Mouse (Mus musculus): ENCODE data around the gene Gm20767.
"Not testable (repeated sequence)": the region's sequence is repeated elsewhere in the genome, so short reads cannot be mapped to it uniquely, and the experiment has no call there.

DNA sequence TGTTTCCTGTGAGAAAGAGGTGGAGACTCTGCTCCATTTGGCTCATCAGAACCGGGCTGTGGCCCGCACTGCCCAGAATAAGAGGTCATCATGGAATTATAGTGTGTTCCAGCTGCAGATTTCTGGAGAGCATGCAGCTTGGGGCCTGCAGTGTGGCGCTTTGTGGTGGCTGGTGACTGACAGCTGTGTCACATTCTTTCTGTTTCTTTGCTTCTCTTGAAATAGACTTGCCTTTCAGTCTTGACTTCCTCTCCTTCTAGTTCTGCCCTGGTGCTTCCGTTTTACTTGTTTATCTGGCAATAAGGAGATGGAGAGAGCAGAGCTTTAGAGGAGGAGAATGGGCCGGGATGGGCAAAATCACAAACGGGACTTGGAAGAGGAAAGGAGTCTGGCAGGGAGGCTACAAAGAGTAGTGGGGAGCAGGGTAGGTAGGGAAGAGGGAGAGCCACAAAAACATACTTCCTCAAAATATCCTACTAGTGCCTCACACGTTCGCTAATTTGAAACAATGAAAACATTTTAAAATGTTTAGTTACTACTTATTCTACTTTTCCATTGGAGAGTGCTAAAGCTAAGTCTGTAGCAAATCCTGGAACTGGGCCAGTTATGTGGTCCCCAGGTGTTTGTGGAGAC, 56.3 kb downstream of the Gm20767 start:
- TF ChIP-seq TAL1, GATA1 (IDR thresholded peaks at IDR 0.05; ENCODE audit: low read length): not testable (repeated sequence)

Measured in erythroblast, embryonic 14.5 days (primary cell).